In the genomic region with DNA sequence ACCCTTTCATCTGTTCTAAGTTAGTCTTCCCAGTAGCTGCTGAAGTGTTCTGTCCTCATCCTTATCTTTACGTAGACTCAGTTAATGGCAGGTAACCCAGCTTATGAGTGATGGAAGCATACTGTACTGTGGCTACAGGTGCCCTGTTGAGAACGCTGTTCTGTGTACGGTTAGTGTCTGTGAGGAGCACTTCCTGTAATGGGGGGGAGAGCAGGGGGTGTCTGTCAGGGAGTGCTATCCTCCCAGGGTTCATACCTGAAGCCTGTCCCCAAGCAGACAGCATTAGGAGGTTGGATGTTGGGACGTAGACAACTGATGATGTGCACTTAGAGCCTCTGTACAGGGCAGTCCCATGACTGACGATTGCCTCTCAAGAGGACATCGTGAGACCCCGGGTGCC, we compare ENCODE assay signal across 10 mouse cellular contexts. TPM values are rescaled to one million over a fixed set of nuclear protein-coding genes. Genes with fewer than 3 reads are reported as not detected.
DNase-seq lines count a peak whose midpoint lies in the region; ATAC-seq and TF ChIP-seq lines count a peak whose summit lies in the region.
"Had no signal": no experiment of that assay in that cellular context is flagged by ENCODE, and none has a peak within 500 bp of the region (broad histone marks: within the 10 kb centered on the region; RNA-seq: fewer than 3 reads in every experiment).

No protein-coding gene starts in this region.

- H3K4me1 ChIP-seq in heart, embryonic 10.5 days: peaks cover 43% of the 10 kb centered on the region
- peaks cover 59% of the 10 kb centered on the region for H3K4me1 ChIP-seq in liver, embryonic 11.5 days (replicated peaks; ENCODE audit: control insufficient read depth, insufficient read depth, low read length)

- TF ChIP-seq CTCF in gastrocnemius, adult 2 months (IDR thresholded peaks at IDR 0.05): no peak

- peaks cover 44% of the 10 kb centered on the region for H3K27me3 ChIP-seq in heart, embryonic 10.5 days (ENCODE audit: insufficient read depth, poor library complexity, severe bottlenecking)
- H3K27me3 ChIP-seq in liver, embryonic 11.5 days (replicated peaks; ENCODE audit: control insufficient read depth, insufficient read depth, low read length): no peaks in the 10 kb centered on the region
- H3K27me3 ChIP-seq in myocyte (ENCODE audit: control insufficient read depth, insufficient read depth, insufficient read length): no peaks in the 10 kb centered on the region
- H3K27me3 ChIP-seq: limb, embryonic 15.5 days had no signal

- H3K9ac ChIP-seq in liver, embryonic 11.5 days (ENCODE audit: low read depth, low read length): no peak overlapping the region; the same call in 1 of the 2 replicates
- H3K9ac ChIP-seq: limb, embryonic 15.5 days had no signal

- H3K9me3 ChIP-seq in heart, embryonic 10.5 days: peaks cover 8% of the 10 kb centered on the region; the same call in 1 of the 2 replicates
- 0 out of 2 replicates have a peak, but pooled peaks cover 2% of the 10 kb centered on the region for H3K9me3 ChIP-seq in liver, embryonic 11.5 days (ENCODE audit: control insufficient read depth, low read length)
- H3K9me3 ChIP-seq: limb, embryonic 15.5 days had no signal

- peaks cover 26% of the 10 kb centered on the region for H3K79me2 ChIP-seq in myocyte (ENCODE audit: control insufficient read depth, insufficient read depth)

- TF ChIP-seq POLR2A in myocyte (IDR thresholded peaks at IDR 0.05; ENCODE audit: insufficient read length, low read depth): no peak

- peaks cover 12% of the 10 kb centered on the region for H3K36me3 ChIP-seq in heart, embryonic 10.5 days
- peaks cover 6% of the 10 kb centered on the region; the same call in 1 of the 2 replicates for H3K36me3 ChIP-seq in liver, embryonic 11.5 days (ENCODE audit: control insufficient read depth, insufficient read depth, low read length)
- no peaks in the 10 kb centered on the region for H3K36me3 ChIP-seq in myocyte (ENCODE audit: control insufficient read depth, insufficient read depth)
- H3K36me3 ChIP-seq: limb, embryonic 15.5 days had no signal

- no peak for DNase-seq in heart, embryonic 10.5 days (ENCODE audit: low spot score)
- no peak for DNase-seq in heart, adult 9 months (ENCODE audit: low spot score in 2 of 2)
- no peak for DNase-seq in liver, embryonic 11.5 days (ENCODE audit: low spot score)
- no peak for DNase-seq in liver
- DNase-seq in gastrocnemius, adult 2 months: no peak
- no peak for DNase-seq in right cerebral cortex, postnatal 10 days (ENCODE audit: low spot score in 2 of 2)
- DNase-seq: cerebellum, adult 2 months had no signal

- intact Hi-C loops in gastrocnemius, adult 2 months (cut with DNase I): no loop called here

- no peak overlapping the region for H3ac ChIP-seq in myocyte (ENCODE audit: control insufficient read depth, insufficient read length)

- WGBS in heart, embryonic 10.5 days: 60% methylated on average over 7 of the region's 7 CpGs
- 59% methylated on average over 7 of the region's 7 CpGs for WGBS in liver, embryonic 11.5 days

- peak overlapping the region; percentile 53 for H3K4me2 ChIP-seq in liver, embryonic 11.5 days
- peak overlapping the region; percentile 46 for H3K4me2 ChIP-seq in myocyte (ENCODE audit: low read depth)
- H3K4me2 ChIP-seq: limb, embryonic 15.5 days had no signal

- no peak overlapping the region; the same call in 1 of the 2 replicates for H3K4me3 ChIP-seq in heart, embryonic 10.5 days
- H3K4me3 ChIP-seq in liver, embryonic 11.5 days (ENCODE audit: low read depth, low read length): no peak overlapping the region
- H3K4me3 ChIP-seq in myocyte: no peak overlapping the region
- H3K4me3 ChIP-seq in gastrocnemius, adult 2 months: no peak overlapping the region
- H3K4me3 ChIP-seq: limb, embryonic 15.5 days had no signal

- no peak for ATAC-seq in liver, embryonic 11.5 days (replicated peaks; ENCODE audit: low FRiP score)
- ATAC-seq in inflammation-experienced regulatory T-cells, adult 6 months: peak; percentile 63

- H3K27ac ChIP-seq in heart, embryonic 10.5 days: peak overlapping the region; percentile 18; the same call in 1 of the 2 replicates
- H3K27ac ChIP-seq in liver, embryonic 11.5 days (ENCODE audit: low read depth, low read length): peak overlapping the region; percentile 81; the same call in 1 of the 2 replicates
- H3K27ac ChIP-seq in gastrocnemius, adult 2 months: no peak overlapping the region
- H3K27ac ChIP-seq: limb, embryonic 15.5 days had no signal

TF ChIP-seq in myocyte, 11 proteins besides CTCF, POLR2A, EP300 and RAD21:
- TF ChIP-seq CEBPB (IDR thresholded peaks at IDR 0.05; ENCODE audit: insufficient read depth, poor library complexity, severe bottlenecking) (no peak), MYOD1 (IDR thresholded peaks at IDR 0.05; ENCODE audit: control insufficient read depth in 1 of 3, insufficient read length in 2 of 3, low read depth in 2 of 3) (no peak), REST (IDR thresholded peaks at IDR 0.05; ENCODE audit: insufficient read depth, insufficient read length) (no peak), MAX (IDR thresholded peaks at IDR 0.05; ENCODE audit: low read depth) (no peak), SRF (IDR thresholded peaks at IDR 0.05; ENCODE audit: control insufficient read depth, insufficient read length, low read depth) (no peak), POLR2AphosphoS2 (IDR thresholded peaks at IDR 0.05; ENCODE audit: insufficient read length, low read depth) (no peak), TCF3 (IDR thresholded peaks at IDR 0.05; ENCODE audit: insufficient read length, low read depth) (no peak), TCF12 (IDR thresholded peaks at IDR 0.05; ENCODE audit: insufficient read depth, poor library complexity, severe bottlenecking) (no peak), MYOG (IDR thresholded peaks at IDR 0.05; ENCODE audit: control insufficient read depth in 1 of 3, insufficient read depth in 1 of 3, insufficient read length in 2 of 3, low read depth in 2 of 3) (no peak), USF1 (IDR thresholded peaks at IDR 0.05; ENCODE audit: low read depth) (no peak), E2F4 (IDR thresholded peaks at IDR 0.05; ENCODE audit: insufficient read depth) (no peak)
TF ChIP-seq in myocyte: peak in this region for 0.

RNA-seq across cellular contexts. Expression of a gene that starts 18.6 kb away (rescaled TPM):
- 1.2 and 1.5 TPM in 2 replicates for polyA plus RNA-seq in heart, embryonic 10.5 days (2016; fragmentation: Nextera tagmentation; extraction: Ambion mirVana)
- polyA plus RNA-seq in liver, embryonic 11.5 days (2014; fragmentation: Nextera tagmentation; extraction: Ambion mirVana): 2.9 and 3.1 TPM in 2 replicates
- polyA plus RNA-seq in inflammation-experienced regulatory T-cells, adult 6 months (2017; shearing (Covaris generic)): 1 to 10 TPM in 1 of 3 experiments, under 1 TPM in 2; 0.84 to 4.5 (median 0.85) TPM
- 12.1 TPM for polyA plus RNA-seq in myocyte (2012; fragmentation: generic; extraction: Trizol)
- total RNA-seq in gastrocnemius, adult 2 months (2021): 1 to 10 TPM; 1.1 to 1.8 TPM
